Mouse (Mus musculus) liver, adult 2 months (tissue): ENCODE measurements around the gene H2-M2. TPM values are rescaled to one million over a fixed set of nuclear protein-coding genes. Genes with fewer than 3 reads are reported as not detected.
"Not testable (repeated sequence)": the region's sequence is repeated elsewhere in the genome, so short reads cannot be mapped to it uniquely, and the experiment has no call there.

Experiments used
- DNase-seq: peaks from one replicate; pipeline ENCODE4 v3.0.0-alpha.2; 2011; ENCODE audit warnings: low read depth, low spot score; ENCODE audit errors: extremely low read depth
- H3K27ac ChIP-seq: fragments of 200-500 bp; replicated peaks from 2 replicates; pipeline ENCODE4 v1.5.1; 2012; ENCODE audit warnings: low read depth, mild to moderate bottlenecking, control low read depth, inconsistent platforms, low read length; ENCODE audit not compliant: insufficient read depth
- H3K27me3 ChIP-seq: fragments of 200-500 bp; 2 replicates; pipeline ENCODE4 v1.6.1; 2012; ENCODE audit warnings: mild to moderate bottlenecking, moderate library complexity, low read length, inconsistent platforms; ENCODE audit not compliant: control insufficient read depth, insufficient read depth
- H3K36me3 ChIP-seq: fragments of 200-500 bp; 2 replicates; pipeline ENCODE4 v1.6.1; 2012; ENCODE audit warnings: low read length, inconsistent platforms; ENCODE audit not compliant: control insufficient read depth, insufficient read depth
- H3K4me1 ChIP-seq: fragments of 200-500 bp; 2 replicates; pipeline ENCODE4 v1.6.1; 2011; ENCODE audit warnings: low read length; ENCODE audit not compliant: control insufficient read depth, insufficient read depth
- H3K4me3 ChIP-seq: fragments of 200-500 bp; 2 replicates; pipeline ENCODE4 v1.5.1; 2011; ENCODE audit warnings: low read depth, mild to moderate bottlenecking, control low read depth, low read length, moderate library complexity; ENCODE audit not compliant: insufficient read depth
- H3K79me2 ChIP-seq: fragments of 200-500 bp; 2 replicates; pipeline ENCODE4 v1.6.1; 2012; ENCODE audit warnings: inconsistent platforms, mild to moderate bottlenecking, low read length, moderate library complexity; ENCODE audit not compliant: control insufficient read depth, insufficient read depth
- H3K9ac ChIP-seq: fragments of 200-500 bp; 2 replicates; pipeline ENCODE4 v1.6.1; 2012; ENCODE audit warnings: low read depth, mild to moderate bottlenecking, control low read depth, inconsistent platforms, low read length
- CTCF ChIP-seq: fragments of 200-500 bp; IDR thresholded peaks from 2 replicates; pipeline ENCODE4 v1.5.1; 2011; ENCODE audit warnings: low read depth, low read length, control low read depth
- POLR2A ChIP-seq: fragments of 200-500 bp; IDR thresholded peaks from 2 replicates; pipeline ENCODE4 v1.6.1; 2011; ENCODE audit warnings: low read length, control low read depth; ENCODE audit not compliant: insufficient read depth; ENCODE audit errors: extremely low read depth
- WGBS: fragments of 180-500 bp; shearing (Covaris S2); methylation state at CpG from one replicate; pipeline ENCODE4 v1.1.7; 2018; 5-methylcytosine and 5-hydroxymethylcytosine counted together
- polyA plus RNA-seq: library from polyadenylated mRNA; depleted of rRNA; stranded (reverse); fragments of >200 nt; gene quantifications from 2 replicates; pipeline ENCODE4 v1.2.3, GENCODE M21; 2012; rRNA removed
- total RNA-seq: library from RNA; depleted of rRNA; stranded (reverse); fragments of >200 nt; gene quantifications from 2 replicates; pipeline ENCODE4 v1.2.3, GENCODE M21; 2014; rRNA removed

The H2-M2 gene
- total RNA-seq (0.18 and 0.54 TPM in 2 replicates), polyA plus RNA-seq (not detected in 2 replicates)

GRCm38 (mm10) chr17:37483452-37483851 lies at the start of gene H2-M2:
Gene H2-M2 (minus strand): TSS chr17:37483552.
- Histone ChIP-seq H3K9ac (no peak within 1 kb of the TSS), H3K4me3 (no peak within 1 kb of the TSS), H3K4me1 (no peaks in the 10 kb centered on the region), H3K79me2 (no peaks in the 10 kb centered on the region), H3K36me3 (no peaks in the 10 kb centered on the region), H3K27ac (no peak within 1 kb of the TSS), H3K27me3 (no peaks in the 10 kb centered on the region)
- DNase-seq = no peak
- 65% methylated on average over 2 of the region's 2 CpGs for WGBS
- no peak for TF ChIP-seq CTCF
- no peak for TF ChIP-seq POLR2A

DNA sequence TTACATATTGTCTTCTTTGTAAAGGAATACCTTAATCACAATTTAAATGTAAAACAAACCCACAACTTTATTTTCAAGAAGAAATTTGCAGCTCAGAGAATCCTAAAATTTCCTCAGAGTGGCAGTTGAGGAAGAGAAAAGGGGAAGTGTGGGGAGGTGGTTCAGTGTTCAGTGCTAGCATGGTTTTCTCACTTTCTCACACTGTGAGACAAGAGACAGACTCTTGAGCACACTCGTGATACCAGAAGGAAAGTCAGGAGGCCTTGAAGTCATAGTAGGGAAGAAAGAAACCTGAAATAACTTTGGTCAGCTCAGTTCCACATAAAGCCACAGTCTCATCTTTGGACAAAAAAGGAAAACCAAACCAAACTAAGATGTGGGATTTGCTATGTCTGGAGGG lies 42.1 kb upstream of the H2-M2 start:
- WGBS = 65% methylated on average over 1 of the region's 1 CpGs
- not testable (repeated sequence) for H3K79me2 ChIP-seq, H3K36me3 ChIP-seq, H3K4me1 ChIP-seq, H3K9ac ChIP-seq, H3K27me3 ChIP-seq, H3K27ac ChIP-seq, H3K4me3 ChIP-seq
- DNase-seq = peak; percentile 19

GRCm38 (mm10) chr17:37524612-37525011 lies 41.3 kb upstream of the H2-M2 start:
- H3K79me2 ChIP-seq, H3K27me3 ChIP-seq, H3K27ac ChIP-seq, H3K4me1 ChIP-seq, H3K36me3 ChIP-seq, H3K4me3 ChIP-seq, H3K9ac ChIP-seq: not testable (repeated sequence)
- DNase-seq = peak; percentile 4

DNA sequence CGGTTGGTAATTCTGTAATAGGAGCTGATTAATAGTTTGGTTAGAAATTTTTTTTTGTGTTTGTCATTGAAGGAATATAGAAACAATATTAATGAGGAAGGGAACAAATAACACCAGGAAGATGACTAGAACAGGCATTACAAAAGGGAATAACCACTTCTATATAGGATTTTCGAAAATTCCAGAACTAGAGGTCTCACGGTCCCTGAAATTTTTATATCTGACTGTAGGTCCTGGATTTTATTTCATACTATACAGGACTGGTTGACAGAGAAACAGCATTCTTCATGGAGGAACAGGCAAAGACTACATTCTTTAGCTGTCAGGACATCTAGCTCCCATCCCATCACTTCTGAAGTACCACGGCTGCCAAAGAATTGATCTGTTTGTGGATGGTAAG lies 24.4 kb upstream of the H2-M2 start, which contains the start of gene Olfr111:
TSS of gene Olfr111 (plus strand) at position 301 of the 400 bp plus-strand sequence.
- 90% methylated on average over 4 of the region's 4 CpGs for WGBS
- H3K27me3 ChIP-seq = no peaks in the 10 kb centered on the region
- H3K79me2 ChIP-seq = no peaks in the 10 kb centered on the region
- H3K4me3 ChIP-seq = no peak within 1 kb of the TSS
- TF ChIP-seq CTCF (no peak), POLR2A (no peak)
- no peak for DNase-seq
- no peak within 1 kb of the TSS for H3K27ac ChIP-seq
- no peaks in the 10 kb centered on the region for H3K4me1 ChIP-seq
- no peaks in the 10 kb centered on the region for H3K36me3 ChIP-seq
- H3K9ac ChIP-seq = no peak within 1 kb of the TSS

DNA sequence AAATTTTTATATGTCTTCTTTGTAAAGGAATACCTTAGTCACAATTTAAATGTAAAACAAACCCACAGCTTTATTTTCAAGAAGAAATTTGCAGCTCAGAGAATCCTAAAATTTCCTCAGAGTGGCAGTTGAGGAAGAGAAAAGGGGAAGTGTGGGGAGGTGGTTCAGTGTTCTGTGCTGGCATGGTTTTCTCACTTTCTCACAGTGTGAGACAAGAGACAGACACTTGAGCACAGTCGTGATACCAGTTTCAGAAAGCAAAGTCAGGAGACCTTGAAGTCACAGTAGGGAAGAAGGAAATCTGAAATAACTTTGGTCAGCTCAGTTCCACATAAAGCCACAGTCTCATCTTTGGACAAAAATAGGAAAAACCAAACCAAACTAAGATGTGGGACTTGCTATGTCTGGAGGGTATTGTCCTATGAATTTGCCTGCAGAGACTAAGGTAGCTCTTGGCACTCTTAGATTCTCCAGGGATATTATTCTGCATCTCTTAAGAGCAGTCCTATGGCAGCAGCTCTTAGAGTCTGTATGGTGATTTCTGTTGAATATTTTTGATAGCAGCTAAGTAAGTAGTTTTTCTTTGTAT lies 8.7 kb upstream of the H2-M2 start, which contains the start of gene Olfr110:
TSS of gene Olfr110 (plus strand) at position 539 of the 589 bp plus-strand sequence.
- peak; percentile 10 for DNase-seq
- 38% methylated on average over 1 of the region's 1 CpGs for WGBS
- H3K9ac ChIP-seq = no peak within 1 kb of the TSS
- no peaks in the 10 kb centered on the region for H3K4me1 ChIP-seq
- no peaks in the 10 kb centered on the region for H3K36me3 ChIP-seq
- H3K79me2 ChIP-seq = no peaks in the 10 kb centered on the region
- TF ChIP-seq POLR2A (no peak), CTCF (no peak)
- no peak within 1 kb of the TSS for H3K4me3 ChIP-seq
- H3K27me3 ChIP-seq = no peaks in the 10 kb centered on the region
- no peak within 1 kb of the TSS for H3K27ac ChIP-seq

DNA sequence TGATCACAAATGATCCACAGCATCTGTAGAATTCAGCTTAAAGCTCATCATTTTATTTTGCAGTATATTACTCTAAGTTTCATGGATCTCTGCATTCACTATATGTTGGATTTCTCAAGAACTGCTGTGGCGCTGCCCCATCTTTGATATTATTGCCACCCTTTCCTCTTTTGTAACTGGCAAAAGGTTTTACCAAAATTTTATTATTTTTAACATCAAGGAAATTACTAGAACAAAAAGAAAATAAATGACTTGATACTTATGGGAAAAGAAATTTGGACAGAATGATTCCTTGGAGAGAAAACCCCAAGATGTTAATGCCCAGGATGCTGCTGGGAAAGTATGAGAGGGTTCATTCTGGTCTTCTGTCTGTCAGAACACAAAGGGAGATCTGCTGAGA lies 24.7 kb downstream of the H2-M2 start, which contains the start of gene Olfr109:
TSS of gene Olfr109 (plus strand) at position 301 of the 400 bp plus-strand sequence.
- Histone ChIP-seq H3K4me1 (no peaks in the 10 kb centered on the region), H3K4me3 (no peak within 1 kb of the TSS), H3K27me3 (no peaks in the 10 kb centered on the region), H3K9ac (no peak within 1 kb of the TSS), H3K79me2 (no peaks in the 10 kb centered on the region), H3K36me3 (no peaks in the 10 kb centered on the region), H3K27ac (no peak within 1 kb of the TSS)
- DNase-seq = no peak
- 90% methylated on average over 1 of the region's 1 CpGs for WGBS
- no peak for TF ChIP-seq POLR2A
- no peak for TF ChIP-seq CTCF
